Mouse (Mus musculus): ENCODE measurements around the gene Spem2. TPM values are rescaled to one million over a fixed set of nuclear protein-coding genes. Genes with fewer than 3 reads are reported as not detected.
A peak's percentile ranks its signal among the peaks of the same experiment; 100 is the strongest.
"Not testable (repeated sequence)": the region's sequence is repeated elsewhere in the genome, so short reads cannot be mapped to it uniquely, and the experiment has no call there.

Gene Spem2
- polyA plus RNA-seq (2015; fragmentation: Nextera tagmentation; extraction: Ambion mirVana): not detected in 2 replicates

GRCm38 (mm10) chr11:69818365-69818764 lies at the start of gene Spem2:
TSS of gene Spem2 (minus strand) at chr11:69818465.
- 77% methylated on average over 2 of the region's 2 CpGs for WGBS
- no peak within 1 kb of the TSS for H3K4me3 ChIP-seq
- H3K4me2 ChIP-seq: no peak within 1 kb of the TSS
- H3K4me1 ChIP-seq: no peaks in the 10 kb centered on the region
- H3K27ac ChIP-seq: no peak within 1 kb of the TSS
- no peak for ATAC-seq
- H3K9ac ChIP-seq: no peak within 1 kb of the TSS
- H3K9me3 ChIP-seq (replicated peaks): peaks cover 12% of the 10 kb centered on the region
- H3K36me3 ChIP-seq (ENCODE audit: poor library complexity, severe bottlenecking): no peaks in the 10 kb centered on the region
- H3K27me3 ChIP-seq: no peaks in the 10 kb centered on the region

GRCm38 (mm10) chr11:69867335-69867734 lies 49.1 kb upstream of the Spem2 start:
- 71% methylated on average over 9 of the region's 9 CpGs for WGBS
- Histone ChIP-seq H3K4me3 (no peak overlapping the region), H3K27me3 (no peaks in the 10 kb centered on the region), H3K4me2 (no peak overlapping the region), H3K9me3 (replicated peaks) (no peaks in the 10 kb centered on the region), H3K9ac (no peak overlapping the region), H3K27ac (no peak overlapping the region), H3K4me1 (no peaks in the 10 kb centered on the region), H3K36me3 (ENCODE audit: poor library complexity, severe bottlenecking) (no peaks in the 10 kb centered on the region)
- no peak for ATAC-seq

GRCm38 (mm10) chr11:69865561-69865960 lies 47.3 kb upstream of the Spem2 start:
- 84% methylated on average over 9 of the region's 9 CpGs for WGBS

GRCm38 (mm10) chr11:69864138-69864860 lies 46.0 kb upstream of the Spem2 start:
- no peak overlapping the region for H3K4me2 ChIP-seq
- H3K4me1 ChIP-seq: no peaks in the 10 kb centered on the region
- H3K36me3 ChIP-seq (ENCODE audit: poor library complexity, severe bottlenecking): no peaks in the 10 kb centered on the region
- H3K27ac ChIP-seq: no peak overlapping the region
- H3K9ac ChIP-seq: no peak overlapping the region
- ATAC-seq: no peak
- 58% methylated on average over 8 of the region's 8 CpGs for WGBS
- H3K9me3 ChIP-seq (replicated peaks): no peaks in the 10 kb centered on the region
- H3K4me3 ChIP-seq: no peak overlapping the region
- peaks cover 8% of the 10 kb centered on the region for H3K27me3 ChIP-seq

More at GRCm38 (mm10) chr11:69865561-69865960, 47.3 kb upstream of the Spem2 start:
- Histone ChIP-seq H3K27ac (no peak overlapping the region), H3K4me1 (no peaks in the 10 kb centered on the region), H3K4me3 (no peak overlapping the region), H3K4me2 (no peak overlapping the region), H3K36me3 (ENCODE audit: poor library complexity, severe bottlenecking) (no peaks in the 10 kb centered on the region), H3K9ac (no peak overlapping the region), H3K9me3 (replicated peaks) (no peaks in the 10 kb centered on the region), H3K27me3 (no peaks in the 10 kb centered on the region)
- no peak for ATAC-seq

- not testable (repeated sequence) for H3K36me3 ChIP-seq (ENCODE audit: poor library complexity, severe bottlenecking); H3K4me3 ChIP-seq; H3K9me3 ChIP-seq (replicated peaks); ATAC-seq; H3K27ac ChIP-seq; H3K4me2 ChIP-seq; H3K9ac ChIP-seq; H3K4me1 ChIP-seq
- 87% methylated on average over 3 of the region's 3 CpGs for WGBS
- peaks cover 13% of the 10 kb centered on the region for H3K27me3 ChIP-seq
These were observed 45.5 kb upstream of the Spem2 start for GRCm38 (mm10) chr11:69863729-69864128.

GRCm38 (mm10) chr11:69858113-69858998 lies 40.1 kb upstream of the Spem2 start, which contains the start of gene Tnk1:
TSS of gene Tnk1 (minus strand) at chr11:69858730.
- Histone ChIP-seq H3K9me3 (replicated peaks) (no peaks in the 10 kb centered on the region), H3K36me3 (ENCODE audit: poor library complexity, severe bottlenecking) (no peaks in the 10 kb centered on the region), H3K4me3 (no peak within 1 kb of the TSS), H3K27me3 (peaks cover 25% of the 10 kb centered on the region), H3K4me1 (no peaks in the 10 kb centered on the region; the same call in 1 of the 2 replicates), H3K4me2 (peak within 1 kb of the TSS; percentile 5; the same call in 1 of the 2 replicates), H3K9ac (no peak within 1 kb of the TSS), H3K27ac (no peak within 1 kb of the TSS)
- ATAC-seq: no peak
- 19% methylated on average over 29 of the region's 30 CpGs for WGBS

- no peak overlapping the region for H3K27ac ChIP-seq
- H3K27me3 ChIP-seq: peaks cover 25% of the 10 kb centered on the region
- H3K36me3 ChIP-seq (ENCODE audit: poor library complexity, severe bottlenecking): peaks cover 21% of the 10 kb centered on the region
- H3K9me3 ChIP-seq (replicated peaks): no peaks in the 10 kb centered on the region
- H3K4me3 ChIP-seq: no peak overlapping the region
- ATAC-seq: 0 out of 2 replicates have a peak, but pooled peaks have one; percentile 53
- H3K9ac ChIP-seq: no peak overlapping the region
- 15% methylated on average over 16 of the region's 16 CpGs for WGBS
- peak overlapping the region; percentile 19; the same call in 1 of the 2 replicates for H3K4me2 ChIP-seq
- H3K4me1 ChIP-seq: no peaks in the 10 kb centered on the region; the same call in 1 of the 2 replicates
These were observed 37.1 kb upstream of the Spem2 start for GRCm38 (mm10) chr11:69855347-69855746.

- peaks cover 28% of the 10 kb centered on the region for H3K36me3 ChIP-seq (ENCODE audit: poor library complexity, severe bottlenecking)
- no peaks in the 10 kb centered on the region for H3K9me3 ChIP-seq (replicated peaks)
- H3K27ac ChIP-seq: no peak overlapping the region
- H3K9ac ChIP-seq: no peak overlapping the region; the same call in 1 of the 2 replicates
- no peak for ATAC-seq
- H3K27me3 ChIP-seq: peaks cover 21% of the 10 kb centered on the region
- 89% methylated on average over 10 of the region's 10 CpGs for WGBS
- H3K4me1 ChIP-seq: no peaks in the 10 kb centered on the region; the same call in 1 of the 2 replicates
- no peak overlapping the region for H3K4me3 ChIP-seq
- H3K4me2 ChIP-seq: no peak overlapping the region
These were observed 36.4 kb upstream of the Spem2 start for GRCm38 (mm10) chr11:69854680-69855079.

GRCm38 (mm10) chr11:69853994-69854393 lies 35.7 kb upstream of the Spem2 start:
- Histone ChIP-seq H3K9ac (no peak overlapping the region), H3K4me1 (peaks cover under 1% of the 10 kb centered on the region; the same call in 1 of the 2 replicates), H3K27me3 (peaks cover 14% of the 10 kb centered on the region), H3K27ac (no peak overlapping the region), H3K9me3 (replicated peaks) (no peaks in the 10 kb centered on the region), H3K36me3 (ENCODE audit: poor library complexity, severe bottlenecking) (peaks cover 34% of the 10 kb centered on the region), H3K4me3 (no peak overlapping the region), H3K4me2 (no peak overlapping the region)
- no peak for ATAC-seq
- 80% methylated on average over 7 of the region's 7 CpGs for WGBS

- Histone ChIP-seq H3K27ac (no peak overlapping the region), H3K9me3 (replicated peaks) (no peaks in the 10 kb centered on the region), H3K4me2 (no peak overlapping the region), H3K36me3 (ENCODE audit: poor library complexity, severe bottlenecking) (peaks cover 43% of the 10 kb centered on the region), H3K27me3 (no peaks in the 10 kb centered on the region), H3K4me3 (no peak overlapping the region), H3K9ac (no peak overlapping the region), H3K4me1 (peaks cover 24% of the 10 kb centered on the region)
- 73% methylated on average over 8 of the region's 8 CpGs for WGBS
- no peak for ATAC-seq
These were observed 32.5 kb upstream of the Spem2 start for GRCm38 (mm10) chr11:69850754-69851153.

GRCm38 (mm10) chr11:69849884-69850283 lies 31.6 kb upstream of the Spem2 start:
- peaks cover 31% of the 10 kb centered on the region for H3K4me1 ChIP-seq
- no peak overlapping the region for H3K4me3 ChIP-seq
- no peak overlapping the region for H3K4me2 ChIP-seq
- no peaks in the 10 kb centered on the region for H3K27me3 ChIP-seq
- H3K9me3 ChIP-seq (replicated peaks): no peaks in the 10 kb centered on the region
- H3K36me3 ChIP-seq (ENCODE audit: poor library complexity, severe bottlenecking): peaks cover 43% of the 10 kb centered on the region
- no peak overlapping the region for H3K9ac ChIP-seq
- no peak for ATAC-seq
- 93% methylated on average over 15 of the region's 15 CpGs for WGBS
- H3K27ac ChIP-seq: peak overlapping the region; percentile 14; the same call in 1 of the 2 replicates

- 91% methylated on average over 9 of the region's 9 CpGs for WGBS
- Histone ChIP-seq H3K4me2 (no peak overlapping the region), H3K27me3 (no peaks in the 10 kb centered on the region), H3K9me3 (replicated peaks) (no peaks in the 10 kb centered on the region), H3K4me1 (peaks cover 31% of the 10 kb centered on the region), H3K9ac (no peak overlapping the region), H3K4me3 (no peak overlapping the region), H3K36me3 (ENCODE audit: poor library complexity, severe bottlenecking) (peaks cover 43% of the 10 kb centered on the region), H3K27ac (peak overlapping the region; percentile 14)
- ATAC-seq: no peak
These were observed 30.9 kb upstream of the Spem2 start for GRCm38 (mm10) chr11:69849128-69849527.
